Mouse (Mus musculus): Measurements from ENCODE around the gene Olfr61.
A peak's percentile ranks its signal among the peaks of the same experiment; 100 is the strongest.
"Not testable (repeated sequence)": the region's sequence is repeated elsewhere in the genome, so short reads cannot be mapped to it uniquely, and the experiment has no call there.

The Olfr61 gene

GRCm38 (mm10) chr7:140628670-140629069 lies at the start of gene Olfr61:
Olfr61 (plus strand) TSS chr7:140628970.
- TF ChIP-seq GATA4 (IDR thresholded peaks at IDR 0.05; ENCODE audit: insufficient replicate concordance, low read length), result not testable (repeated sequence)

DNA sequence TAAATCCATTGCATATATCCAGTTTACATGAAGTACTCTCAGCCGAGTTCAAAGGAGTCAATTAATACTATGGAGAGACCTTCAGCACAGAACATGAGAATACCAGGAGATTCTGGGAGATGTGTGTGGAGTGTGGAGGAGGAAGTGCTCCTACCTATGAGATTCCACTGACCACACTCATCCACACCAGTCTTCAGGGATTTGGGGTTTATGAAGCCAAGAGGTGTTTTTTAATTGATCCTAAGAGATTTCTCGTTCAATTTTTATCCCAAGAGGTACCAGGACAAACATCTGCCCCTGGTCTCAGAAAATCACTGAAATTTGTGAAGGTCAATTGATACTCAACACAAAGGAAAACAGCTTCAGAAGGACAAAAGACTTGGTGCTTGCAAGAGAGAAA lies 27.8 kb upstream of the Olfr61 start, which contains the start of gene Olfr46:
Olfr46 (plus strand) TSS at position 301 of the 400 bp plus-strand sequence.
- TF ChIP-seq GATA4 (IDR thresholded peaks at IDR 0.05; ENCODE audit: insufficient replicate concordance, low read length), result not testable (repeated sequence)

DNA sequence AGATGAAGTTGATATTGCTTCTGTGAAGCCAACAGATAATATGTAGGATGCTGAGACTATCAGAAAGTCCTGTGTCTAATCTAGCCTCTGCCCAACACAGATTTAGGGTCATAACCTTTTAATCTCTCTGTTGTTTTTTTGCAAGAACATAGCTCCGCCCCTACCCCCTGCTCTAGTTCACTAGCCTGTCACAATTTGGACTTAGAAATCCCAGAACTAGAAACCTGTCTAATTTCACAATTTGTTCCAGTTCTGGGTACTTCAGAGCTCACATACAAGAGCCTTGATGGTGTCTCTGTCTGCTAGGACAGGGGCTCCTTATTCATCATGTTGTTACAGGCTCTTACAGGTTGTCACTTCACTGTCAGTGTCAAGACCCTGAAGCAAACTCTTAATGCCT lies 1.8 kb downstream of the Olfr61 start:
- TF ChIP-seq GATA4 (IDR thresholded peaks at IDR 0.05; ENCODE audit: insufficient replicate concordance, low read length), result 0 out of 2 replicates have a peak, but pooled peaks have one; percentile 25

DNA sequence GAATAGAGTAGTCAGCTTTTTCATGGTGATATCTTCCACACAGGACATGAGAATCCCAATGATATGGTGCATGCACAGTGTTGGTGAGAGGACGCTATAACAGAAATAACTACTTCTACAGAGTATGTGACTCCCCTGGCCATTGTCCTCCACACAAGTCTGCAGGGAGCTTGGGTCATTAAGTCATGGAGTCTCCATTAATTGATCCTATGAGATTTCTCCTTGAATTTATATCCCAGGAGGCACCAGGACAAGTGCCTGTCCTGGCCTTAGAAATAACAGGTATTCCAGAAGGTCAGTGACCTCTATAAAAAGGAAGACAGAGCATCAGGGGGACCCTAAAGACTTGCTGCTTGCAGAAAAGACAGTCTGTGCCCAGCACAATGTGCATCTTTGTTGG lies 17.4 kb downstream of the Olfr61 start, which contains the start of gene Olfr53:
Olfr53 (plus strand) TSS at position 301 of the 400 bp plus-strand sequence.
- no peak for TF ChIP-seq GATA4 (IDR thresholded peaks at IDR 0.05; ENCODE audit: insufficient replicate concordance, low read length)

- TF ChIP-seq GATA4 (IDR thresholded peaks at IDR 0.05; ENCODE audit: insufficient replicate concordance, low read length), result no peak
Measured at GRCm38 (mm10) chr7:140659630-140660029, 30.9 kb downstream of the Olfr61 start, which contains the start of gene Olfr539. Olfr539 (plus strand) TSS chr7:140659930.

- TF ChIP-seq GATA4 (IDR thresholded peaks at IDR 0.05; ENCODE audit: insufficient replicate concordance, low read length), result no peak
Measured at GRCm38 (mm10) chr7:140675863-140676262, 47.1 kb downstream of the Olfr61 start.

- no peak for TF ChIP-seq GATA4 (IDR thresholded peaks at IDR 0.05; ENCODE audit: insufficient replicate concordance, low read length)
Measured at GRCm38 (mm10) chr7:140681651-140682050, 52.9 kb downstream of the Olfr61 start, which contains the start of gene Olfr45. Olfr45 (plus strand) TSS chr7:140681951.
